Mouse (Mus musculus) heart, adult 11 months (tissue): ENCODE measurements around the gene Prkar1b.
A peak's percentile ranks its signal among the peaks of the same experiment; 100 is the strongest.

Experiments
- DNase-seq: peaks from one replicate; pipeline ENCODE4 v3.0.0; 2022

The Prkar1b gene

DNA sequence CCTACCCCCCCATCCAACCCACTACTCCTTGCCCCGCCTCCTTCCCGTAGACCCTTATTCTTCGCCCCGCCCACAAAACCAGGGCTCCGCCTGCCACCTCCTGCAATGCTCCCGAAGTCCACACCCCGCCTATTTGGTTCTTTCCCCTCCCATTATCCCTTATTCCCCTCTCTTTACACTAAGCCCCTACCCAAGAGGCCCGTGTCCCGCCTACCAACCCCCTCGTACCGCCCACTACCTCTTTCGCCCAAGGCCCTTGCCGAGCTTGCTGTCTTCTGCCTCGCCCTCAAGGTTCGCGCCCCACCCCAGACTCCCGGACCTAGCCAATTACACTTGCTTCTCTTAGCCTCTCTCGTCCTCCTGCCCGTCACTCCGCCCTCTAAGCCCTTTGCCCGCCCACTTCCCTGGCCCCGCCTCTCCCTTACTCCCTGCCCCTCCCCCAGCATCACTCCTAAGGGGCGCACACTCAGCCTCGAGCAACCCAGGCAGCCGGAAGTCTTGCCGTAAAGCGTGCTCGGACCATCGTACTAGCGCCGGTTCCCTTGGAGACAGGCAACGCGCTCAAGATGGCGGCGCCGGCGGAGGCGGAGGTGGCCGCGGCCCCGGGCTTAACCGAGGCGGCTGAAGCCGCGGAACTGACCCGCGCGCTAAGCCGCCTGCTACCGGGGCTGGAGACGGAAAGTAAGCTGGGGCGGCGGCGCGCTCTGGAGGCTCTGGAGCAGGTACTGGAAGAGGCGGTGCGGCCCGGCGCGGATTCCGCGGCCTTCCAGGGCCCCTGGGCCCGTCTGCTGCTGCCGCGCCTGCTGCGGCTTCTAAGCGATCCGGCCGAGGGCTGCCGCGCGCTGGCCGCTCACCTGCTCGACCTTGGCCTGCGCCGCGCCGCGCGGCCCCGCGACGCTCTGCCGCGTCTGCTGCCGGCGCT lies at the start of gene Prkar1b, which contains the start of gene Dnaaf5:
TSS of gene Prkar1b (minus strand) at position 321 of the 922 bp plus-strand sequence.
TSS of gene Dnaaf5 (plus strand) at position 543 of the 922 bp plus-strand sequence.
- DNase-seq, result peak; percentile 100

DNA sequence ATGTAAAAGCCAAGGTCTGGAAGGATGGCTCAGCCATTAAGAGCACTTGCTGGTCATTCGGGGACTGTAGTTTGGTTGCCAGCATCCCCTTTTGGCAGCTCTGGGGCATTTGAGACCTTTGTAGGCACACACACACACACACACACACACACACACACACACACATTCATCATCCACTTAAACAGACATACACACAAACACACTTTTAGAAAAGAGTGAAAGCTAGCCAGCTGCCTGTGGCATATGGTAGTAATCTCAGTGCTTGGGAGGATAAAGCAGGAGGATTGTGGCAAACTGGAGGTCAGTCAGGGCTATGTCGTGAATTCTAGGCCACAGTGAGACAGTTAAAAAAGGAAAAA lies 49.8 kb upstream of the Prkar1b start:
- no peak for DNase-seq

DNA sequence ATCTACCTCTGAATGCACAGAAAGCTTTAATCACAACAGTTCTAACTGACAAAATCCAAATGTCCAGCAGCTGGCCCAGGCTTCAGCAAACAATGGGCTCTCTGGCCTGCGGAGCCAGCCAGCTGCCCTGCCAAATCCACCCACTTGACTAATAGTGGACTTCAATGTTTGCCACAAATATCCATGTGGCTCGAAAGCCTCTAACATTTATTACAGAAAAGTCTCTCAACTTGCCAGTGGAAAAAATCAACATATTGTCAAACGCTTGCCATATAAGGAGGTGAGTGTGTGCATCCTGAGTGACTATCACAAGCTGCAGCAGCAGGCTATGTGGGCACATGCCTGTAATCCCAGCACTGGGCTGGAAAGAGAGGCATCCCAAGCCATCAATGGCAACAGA lies 49.0 kb upstream of the Prkar1b start:
- no peak for DNase-seq

DNA sequence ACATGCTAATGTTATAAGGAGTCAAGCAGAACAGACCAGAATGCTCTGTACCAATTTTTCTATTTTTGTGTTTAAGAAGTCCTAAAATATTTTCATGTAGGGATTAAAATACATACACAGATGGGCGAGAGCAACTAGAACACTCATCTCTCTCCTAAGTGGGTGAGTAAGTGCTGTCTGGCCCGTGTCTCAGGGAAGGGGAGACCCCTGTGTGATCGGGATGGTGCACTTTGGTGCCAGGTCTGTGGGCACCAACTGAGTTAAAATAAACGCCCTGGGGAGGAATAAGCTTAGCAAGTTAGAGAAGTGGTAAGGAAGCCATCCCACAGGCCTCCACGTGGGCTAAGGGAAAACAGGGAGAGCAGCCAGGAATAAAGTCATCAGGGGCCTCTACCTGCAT lies 41.2 kb upstream of the Prkar1b start:
- DNase-seq, result no peak

DNA sequence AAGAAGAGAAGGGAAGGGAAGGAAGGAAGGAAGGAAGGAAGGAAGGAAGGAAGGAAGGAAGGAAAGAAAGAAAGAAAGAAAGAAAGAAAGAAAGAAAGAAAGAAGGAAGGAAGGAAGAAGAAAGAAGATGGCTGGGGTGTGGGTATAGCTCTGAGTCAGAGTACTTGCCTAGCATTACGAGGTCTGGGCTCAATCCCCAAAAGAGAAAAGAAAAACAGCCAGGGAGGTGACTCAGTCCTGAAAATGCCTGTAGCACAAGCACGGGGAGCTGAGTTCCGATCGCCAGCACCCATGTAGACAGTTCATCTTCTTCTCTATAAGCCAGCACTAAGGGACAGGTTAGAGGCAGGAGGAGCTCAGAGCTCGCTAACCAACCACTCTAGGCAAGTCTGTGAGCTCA lies 39.9 kb upstream of the Prkar1b start:
- no peak for DNase-seq

DNA sequence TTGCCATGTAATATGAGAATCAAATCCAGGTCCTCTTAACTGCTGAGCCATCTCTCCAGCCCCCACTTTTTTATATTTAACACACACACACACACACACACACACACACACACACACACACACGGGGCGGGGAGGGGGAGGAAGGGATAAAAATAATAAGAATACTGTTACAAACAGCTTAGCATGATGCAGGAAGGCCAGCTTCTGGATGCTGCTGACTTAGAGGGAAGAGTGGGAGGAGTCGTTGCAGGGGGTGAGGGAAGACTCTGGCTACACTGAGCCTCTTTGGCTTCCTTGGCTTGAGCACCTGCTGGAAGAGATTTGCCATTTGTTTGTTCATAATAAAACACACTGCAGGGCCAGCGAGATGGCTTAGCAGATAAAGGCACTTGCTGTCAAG lies 35.1 kb upstream of the Prkar1b start:
- no peak for DNase-seq

DNA sequence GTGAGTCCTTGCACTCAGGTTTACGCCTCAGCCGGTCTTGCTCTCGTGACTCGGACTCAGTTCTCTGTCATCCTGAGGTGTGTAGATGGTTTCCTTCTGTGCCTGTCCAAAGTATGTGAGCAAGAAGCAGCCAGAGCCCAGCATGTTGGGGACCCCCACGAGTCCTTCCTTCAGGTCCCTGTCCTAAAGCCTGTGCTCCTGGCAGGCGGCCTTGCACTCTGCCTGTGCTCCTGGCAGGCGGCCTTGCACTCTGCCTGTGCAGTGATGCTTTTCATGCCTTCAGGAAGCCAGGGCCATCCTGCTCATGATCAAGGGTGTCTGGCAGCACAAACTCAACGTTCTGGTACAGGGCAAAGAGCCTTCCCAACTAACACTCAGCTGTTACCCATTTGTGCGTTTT lies 33.8 kb upstream of the Prkar1b start:
- no peak for DNase-seq

DNA sequence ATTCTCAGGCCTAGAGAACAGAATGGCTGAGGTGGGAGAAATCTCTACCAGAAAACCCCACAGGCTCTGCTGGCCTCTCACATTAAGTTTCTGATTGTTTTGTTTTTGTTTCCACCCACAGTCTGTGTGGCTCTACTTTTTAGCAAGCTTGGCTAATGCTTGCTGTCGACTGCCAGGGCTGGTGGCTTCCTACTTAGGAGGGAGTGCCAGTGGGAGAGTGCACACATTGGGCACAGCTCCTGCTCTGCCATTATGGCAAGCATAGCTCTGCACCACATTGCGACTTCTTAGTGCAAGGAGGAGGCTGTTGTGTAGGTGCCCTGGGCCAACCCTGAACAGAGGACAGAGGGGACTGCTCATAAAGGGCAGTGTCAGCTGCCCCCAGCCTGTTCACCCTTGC lies 33.3 kb upstream of the Prkar1b start:
- peak; percentile 84 for DNase-seq

DNA sequence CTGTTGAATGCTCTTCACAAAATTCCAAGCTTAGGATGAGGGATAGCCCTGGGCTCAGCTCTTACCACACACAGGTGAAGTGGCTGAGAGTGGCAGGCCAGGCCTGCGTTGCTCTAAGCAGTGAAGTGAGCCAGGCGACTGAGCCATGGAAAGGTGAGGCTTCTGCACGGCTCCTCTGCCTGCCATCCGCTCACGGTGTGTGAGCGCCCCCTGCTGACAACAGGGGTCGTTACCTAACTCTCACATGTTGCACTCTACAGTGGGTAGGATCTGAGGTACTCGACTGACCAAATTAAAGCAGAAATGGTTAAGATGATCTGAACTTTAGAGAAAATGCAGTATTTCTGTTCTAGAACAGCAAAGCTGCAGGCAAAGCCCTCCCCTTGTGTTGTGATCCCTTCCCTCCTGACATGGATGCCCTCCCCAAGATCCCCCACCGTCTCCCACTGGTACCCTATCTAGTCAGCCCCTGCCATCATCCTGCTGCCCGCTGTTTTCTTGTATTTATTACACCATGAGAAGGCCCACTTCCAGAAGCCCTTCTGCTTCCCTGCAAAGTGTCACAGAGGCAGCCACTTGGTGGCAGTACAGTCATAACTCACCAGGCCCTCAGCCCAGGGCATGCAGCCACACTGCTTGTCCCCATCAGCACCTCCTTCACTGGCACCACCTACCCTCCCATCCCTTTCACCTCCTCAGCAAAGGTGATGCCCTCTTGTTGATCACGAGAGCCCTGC lies 29.3 kb upstream of the Prkar1b start:
- peak; percentile 93 for DNase-seq

DNA sequence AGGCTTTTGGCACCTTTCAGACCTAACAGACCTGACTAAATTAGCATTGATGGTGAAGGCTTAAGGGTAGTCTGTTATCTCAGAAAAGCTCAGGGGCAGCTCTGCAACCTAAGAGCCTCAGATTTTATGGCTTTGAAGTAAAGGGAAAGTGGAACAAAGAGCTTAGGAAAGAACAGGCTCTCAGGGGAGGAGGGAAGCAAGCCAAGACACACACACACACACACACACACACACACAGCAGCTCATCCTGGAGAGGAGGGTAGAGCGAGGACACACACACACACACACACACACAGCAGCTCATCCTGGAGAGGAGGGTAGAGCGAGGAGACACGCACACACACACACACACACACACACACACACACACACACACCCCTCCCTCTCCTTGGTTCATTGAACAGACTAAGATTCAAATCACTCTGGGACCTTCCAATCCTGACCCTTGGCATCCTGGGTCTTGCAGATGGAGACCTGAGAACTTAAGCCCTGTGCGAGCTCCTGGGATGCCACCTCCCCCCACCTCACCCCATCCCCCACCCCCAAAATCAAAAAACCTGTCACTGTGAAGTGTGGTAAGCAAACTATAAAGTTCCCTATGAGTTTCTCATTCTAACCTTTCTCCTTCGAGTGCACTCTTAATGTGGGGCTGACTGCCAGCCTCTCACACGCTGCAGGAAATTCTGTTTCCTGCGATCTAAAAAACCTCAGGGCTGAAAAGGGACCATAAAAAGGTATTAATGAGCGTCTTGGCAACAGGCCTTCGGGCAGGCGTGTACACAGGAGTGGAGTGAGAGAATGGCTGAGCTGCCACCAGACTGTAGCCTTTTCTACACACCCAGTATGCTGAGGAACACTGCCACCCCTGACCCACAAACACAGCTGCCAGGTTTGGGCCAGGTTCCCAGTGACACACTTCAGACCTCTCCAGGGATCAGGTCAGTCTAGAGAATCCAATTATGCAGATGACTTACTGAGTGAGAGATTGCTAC lies 25.1 kb upstream of the Prkar1b start:
- peak; percentile 96 for DNase-seq

DNA sequence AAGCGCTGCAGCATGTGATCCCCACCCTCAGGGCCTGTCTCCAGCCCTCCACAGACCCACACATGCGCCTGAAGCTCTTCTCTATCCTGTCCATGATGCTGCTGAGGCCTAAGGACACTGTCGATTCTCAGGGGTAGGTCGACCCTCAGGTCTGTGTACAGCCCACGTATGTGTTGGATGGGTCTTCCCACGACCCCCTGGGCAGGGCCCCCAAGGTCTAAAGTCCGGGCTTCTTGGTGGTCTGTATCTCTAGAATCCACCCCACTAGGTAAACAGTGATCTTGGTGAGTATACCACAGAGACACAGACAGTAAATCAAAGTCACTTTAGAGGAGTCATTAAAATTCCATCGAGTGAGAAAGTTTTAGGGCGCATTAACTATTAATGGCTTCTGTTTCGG lies 24.3 kb upstream of the Prkar1b start:
- DNase-seq, result no peak

DNA sequence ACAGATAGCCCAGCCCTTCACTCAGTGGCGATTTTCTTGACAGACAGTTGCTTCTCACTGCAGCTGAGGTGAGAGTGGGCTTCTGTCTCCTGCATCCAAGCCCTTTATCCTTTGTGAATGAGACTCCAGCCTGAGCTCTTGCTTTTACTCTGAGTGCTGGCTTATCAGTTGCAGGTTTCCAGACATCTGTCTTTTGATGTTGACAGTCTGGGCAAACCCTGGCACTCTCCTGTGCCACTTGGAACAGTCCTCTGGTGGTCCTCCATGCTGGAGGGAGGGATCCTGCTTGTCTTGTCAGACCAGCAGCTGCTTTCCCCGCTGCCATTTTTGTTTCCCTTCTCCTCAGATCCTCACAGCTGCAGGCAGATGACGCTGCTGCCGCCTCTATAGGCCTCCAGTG lies 22.1 kb upstream of the Prkar1b start:
- no peak for DNase-seq

DNA sequence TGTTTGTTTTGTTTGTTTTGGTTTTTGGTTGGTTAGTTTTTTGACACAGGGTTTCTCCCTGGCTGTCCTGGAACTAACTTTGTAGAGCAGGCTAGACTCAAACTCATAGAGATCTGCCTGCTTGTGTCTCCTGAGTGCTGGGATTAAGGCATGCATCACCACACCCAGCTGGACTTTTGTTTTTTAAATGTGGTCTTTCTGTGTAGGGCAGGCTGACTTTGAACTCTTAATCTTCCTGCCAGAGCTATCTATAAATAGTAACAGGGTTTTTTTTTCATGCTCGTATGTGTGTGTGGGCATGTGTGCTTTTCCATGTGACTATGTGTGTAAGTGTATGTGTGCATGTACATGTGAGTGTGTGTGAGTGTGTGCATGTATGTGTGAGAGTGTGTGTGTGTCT lies 17.7 kb upstream of the Prkar1b start:
- DNase-seq, result no peak

DNA sequence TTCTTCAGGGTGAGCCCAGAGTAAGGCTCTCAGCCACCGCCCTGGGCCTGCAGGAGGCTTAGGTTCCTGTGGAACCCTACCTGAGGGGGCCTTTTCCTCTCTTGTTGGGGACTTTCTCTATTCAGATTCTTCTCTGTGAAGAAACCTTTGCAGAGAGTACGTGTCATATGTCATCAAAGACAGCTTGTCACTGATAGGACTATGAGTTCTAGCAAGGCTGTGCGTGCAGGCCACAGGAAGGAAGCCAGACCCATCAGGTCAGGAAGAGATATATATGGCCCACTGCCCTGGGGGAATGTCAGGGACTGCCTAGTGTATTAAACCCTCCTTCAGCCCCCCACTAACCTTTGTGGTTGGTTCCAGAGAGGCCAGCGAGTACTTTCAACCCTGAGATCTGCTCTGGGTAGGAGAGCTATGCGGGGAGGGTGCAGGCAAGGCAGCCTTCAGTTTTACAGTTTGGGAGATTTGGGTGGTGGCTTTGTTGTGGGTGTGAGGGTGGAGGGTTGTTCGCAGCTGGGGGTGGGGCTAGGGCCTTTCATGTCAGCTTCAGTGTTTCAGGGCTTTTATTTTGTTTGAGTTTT lies 17.1 kb upstream of the Prkar1b start:
- DNase-seq, result no peak

DNA sequence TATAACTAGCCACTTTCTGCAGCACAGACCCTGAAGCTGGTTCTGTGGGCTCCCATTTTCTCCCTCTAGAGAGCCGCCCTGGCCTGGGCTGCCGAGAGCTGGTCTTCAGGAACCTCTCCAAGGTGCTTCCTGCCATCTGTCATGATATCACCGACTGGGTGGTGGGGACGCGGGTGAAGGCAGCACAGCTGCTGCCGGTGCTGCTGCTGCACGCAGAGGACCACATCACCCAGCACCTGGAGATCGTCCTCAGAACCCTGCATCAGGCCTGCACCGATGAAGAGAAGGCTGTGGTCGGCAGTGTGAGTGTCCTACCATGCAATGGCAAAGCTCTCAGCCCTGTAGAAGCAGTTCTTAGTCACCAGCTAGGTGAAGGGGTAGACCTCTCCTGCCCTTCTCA lies 11.8 kb upstream of the Prkar1b start:
- peak; percentile 84 for DNase-seq

DNA sequence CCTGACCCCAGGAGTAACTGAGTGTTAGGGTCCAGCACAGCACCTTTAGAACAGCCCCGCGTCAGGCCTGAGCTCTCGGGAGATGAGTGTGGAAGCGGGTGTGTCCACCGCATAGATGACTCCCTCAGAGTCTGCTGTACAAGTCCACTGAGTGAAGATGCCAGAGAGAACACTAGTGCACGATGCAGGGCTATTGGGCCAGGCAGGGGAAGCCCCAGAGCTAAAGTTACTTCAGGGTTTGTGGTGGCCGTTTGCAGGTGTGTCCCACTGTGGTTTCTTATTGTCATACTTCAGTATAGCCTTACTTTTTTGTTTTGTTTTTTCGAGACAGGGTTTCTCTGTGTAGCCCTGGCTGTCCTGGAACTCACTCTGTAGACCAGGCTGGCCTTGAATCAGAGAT lies 11.1 kb upstream of the Prkar1b start:
- DNase-seq, result no peak

DNA sequence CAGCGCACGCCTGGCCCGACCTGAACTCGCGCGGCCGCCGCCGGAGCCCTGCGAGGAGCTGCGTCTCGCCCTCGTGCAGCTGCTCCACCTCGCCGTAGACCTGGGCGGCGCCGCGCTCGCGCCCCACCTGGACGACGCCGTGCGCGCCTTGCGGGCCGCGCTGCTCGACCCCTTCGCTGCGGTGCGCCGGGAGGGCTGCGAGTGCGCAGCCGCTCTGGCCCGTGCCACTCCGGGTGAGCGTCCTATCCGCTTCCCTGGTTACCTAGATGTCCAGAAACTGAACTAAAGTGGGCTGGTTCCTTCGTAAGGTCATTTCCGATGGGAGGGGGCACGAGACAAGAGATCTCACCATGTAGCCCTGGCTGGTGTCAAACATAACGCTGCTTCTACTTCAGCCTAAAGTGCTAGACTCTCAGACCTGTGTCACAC lies 816 bp upstream of the Prkar1b start:
- DNase-seq, result no peak

DNA sequence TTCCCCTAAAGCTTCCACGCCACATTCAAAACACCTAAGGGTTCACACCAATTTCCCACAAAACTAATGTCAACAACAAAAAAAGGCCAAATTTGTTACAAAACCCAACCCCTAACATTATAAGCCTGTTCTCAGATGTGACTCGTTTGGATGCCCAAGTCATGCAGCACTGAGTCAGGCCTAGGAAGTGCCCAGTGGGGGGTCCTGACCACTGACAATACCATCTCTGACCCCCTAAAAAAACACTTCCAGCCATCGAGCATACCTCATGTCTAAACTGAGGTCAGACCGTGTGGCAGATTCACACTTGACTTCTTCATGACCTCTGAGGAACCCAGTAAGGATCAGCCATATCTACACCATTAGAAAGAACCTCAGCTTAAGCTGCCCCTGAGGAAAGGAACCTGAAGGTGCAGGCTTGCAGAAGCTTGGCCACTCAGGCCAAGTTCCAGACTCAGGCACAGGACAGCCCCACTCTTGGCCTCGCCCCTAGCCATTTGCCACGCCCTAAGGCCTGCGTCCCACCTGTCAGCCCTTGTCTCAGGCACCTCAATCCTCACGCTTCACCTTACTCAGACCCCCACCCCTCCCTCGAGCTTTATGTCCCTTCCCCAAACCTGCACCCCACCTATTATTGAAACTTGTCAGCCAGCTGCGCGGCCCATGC lies 662 bp downstream of the Prkar1b start:
- DNase-seq, result no peak

DNA sequence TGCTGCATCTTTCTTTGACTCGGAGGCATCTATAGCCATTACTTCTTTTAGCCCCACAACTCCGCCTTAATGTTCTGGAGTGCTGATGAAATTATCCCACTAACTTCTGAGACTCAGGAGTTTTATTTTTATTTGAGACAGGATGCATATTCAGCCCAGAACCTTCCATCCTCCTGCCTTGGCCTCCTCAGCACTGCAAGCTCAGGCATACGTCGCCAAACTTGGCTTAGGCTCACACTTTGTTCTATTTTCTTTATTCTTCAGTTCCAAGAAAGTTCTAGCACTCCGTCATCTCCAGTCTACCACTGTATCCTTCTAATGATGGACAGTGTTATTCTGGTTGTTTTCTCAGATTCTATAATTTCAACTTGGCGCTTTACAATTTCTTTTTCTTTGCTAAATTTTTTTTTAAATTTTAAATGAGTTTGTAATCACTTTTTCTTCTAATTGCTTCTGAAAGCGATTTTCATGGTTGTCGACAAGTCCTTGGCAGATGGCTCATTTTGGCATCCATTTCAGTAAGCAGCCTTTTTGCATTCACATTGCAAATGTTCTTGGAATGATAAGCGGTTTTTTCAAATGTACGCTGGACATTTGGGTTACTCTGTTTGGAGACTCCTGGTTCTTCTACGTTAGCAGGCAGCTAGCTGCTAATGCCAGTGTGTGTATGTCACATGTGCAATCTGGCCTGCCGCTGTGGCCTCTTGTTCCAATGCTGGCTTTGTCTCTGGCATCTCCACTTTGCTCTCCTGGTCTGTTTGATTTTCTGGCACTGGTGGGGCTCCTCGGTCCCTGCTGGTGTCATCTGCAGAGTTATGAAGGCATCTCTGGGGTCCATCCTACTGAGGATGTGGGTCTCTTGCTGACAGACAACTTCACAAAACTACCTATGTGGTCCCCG lies 2.4 kb downstream of the Prkar1b start:
- no peak for DNase-seq

DNA sequence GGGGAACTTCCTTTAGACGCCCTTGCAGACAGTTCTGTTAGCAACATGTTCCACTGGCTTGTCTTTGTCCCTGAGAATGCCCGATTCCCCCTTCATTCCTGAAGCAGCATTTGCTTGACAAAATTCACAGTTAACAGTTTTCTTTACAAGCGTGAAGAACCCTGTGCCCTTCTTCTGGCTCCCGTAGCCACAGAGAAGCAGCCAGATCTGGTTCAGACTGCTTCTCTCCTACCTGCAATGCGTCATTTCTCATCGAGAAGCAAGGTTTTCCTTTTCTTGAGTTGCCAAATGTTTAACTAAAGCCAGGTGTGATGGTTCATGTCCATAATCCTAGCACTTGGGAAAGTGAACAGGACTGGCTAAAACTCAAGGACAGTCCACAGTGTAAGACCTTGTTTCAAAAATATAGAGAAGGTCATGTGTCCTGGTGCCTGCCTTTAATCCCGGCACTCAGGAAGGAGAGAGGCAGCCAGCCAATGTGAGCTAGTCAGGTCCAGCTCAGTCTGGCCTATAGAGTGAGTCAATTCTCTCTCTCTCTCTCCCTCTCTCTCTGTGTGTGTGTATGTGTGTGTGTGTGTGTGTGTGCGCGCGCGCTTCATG lies 3.2 kb downstream of the Prkar1b start:
- no peak for DNase-seq
